Mouse (Mus musculus) testis, adult 2 months (tissue): ENCODE data around the gene Gm44790. TPM values are rescaled to one million over a fixed set of nuclear protein-coding genes. Genes with fewer than 3 reads are reported as not detected.

Source experiments
- H3K27ac ChIP-seq: fragments of 200-500 bp; 2 replicates; pipeline ENCODE4 v1.5.1; 2012; ENCODE audit warnings: low read depth, low read length; ENCODE audit not compliant: control insufficient read depth, insufficient read depth
- H3K27me3 ChIP-seq: fragments of 200-500 bp; 2 replicates; pipeline ENCODE4 v1.6.1; 2012; ENCODE audit warnings: mild to moderate bottlenecking, low read length, moderate library complexity; ENCODE audit not compliant: control insufficient read depth, insufficient read depth
- H3K36me3 ChIP-seq: fragments of 200-500 bp; 2 replicates; pipeline ENCODE4 v1.6.1; 2012; ENCODE audit warnings: mild to moderate bottlenecking, low read length; ENCODE audit not compliant: control insufficient read depth, insufficient read depth
- H3K4me1 ChIP-seq: fragments of 200-500 bp; 2 replicates; pipeline ENCODE4 v1.6.1; 2012; ENCODE audit warnings: low read length; ENCODE audit not compliant: control insufficient read depth, insufficient read depth
- H3K4me3 ChIP-seq: fragments of 200-500 bp; 2 replicates; pipeline ENCODE4 v1.5.1; 2012; ENCODE audit warnings: low read depth, mild to moderate bottlenecking, low read length, moderate library complexity, mixed read lengths; ENCODE audit not compliant: control insufficient read depth
- CTCF ChIP-seq: fragments of 200-500 bp; IDR thresholded peaks from 2 replicates; pipeline ENCODE4 v1.5.1; 2012; ENCODE audit warnings: low read depth, mild to moderate bottlenecking, inconsistent platforms, low read length, moderate library complexity; ENCODE audit not compliant: control insufficient read depth, insufficient read depth, insufficient replicate concordance
- POLR2A ChIP-seq: fragments of 200-500 bp; IDR thresholded peaks from 2 replicates; pipeline ENCODE4 v1.6.1; 2012; ENCODE audit warnings: low read depth, mild to moderate bottlenecking, inconsistent platforms, low read length, moderate library complexity; ENCODE audit not compliant: control insufficient read depth
- polyA plus RNA-seq: library from polyadenylated mRNA; depleted of rRNA; stranded (reverse); fragments of >200 nt; gene quantifications from 2 replicates; pipeline ENCODE4 v1.2.3, GENCODE M21; 2012

Gm44790 gene
- polyA plus RNA-seq, 1 experiment = 3.1 TPM

DNA sequence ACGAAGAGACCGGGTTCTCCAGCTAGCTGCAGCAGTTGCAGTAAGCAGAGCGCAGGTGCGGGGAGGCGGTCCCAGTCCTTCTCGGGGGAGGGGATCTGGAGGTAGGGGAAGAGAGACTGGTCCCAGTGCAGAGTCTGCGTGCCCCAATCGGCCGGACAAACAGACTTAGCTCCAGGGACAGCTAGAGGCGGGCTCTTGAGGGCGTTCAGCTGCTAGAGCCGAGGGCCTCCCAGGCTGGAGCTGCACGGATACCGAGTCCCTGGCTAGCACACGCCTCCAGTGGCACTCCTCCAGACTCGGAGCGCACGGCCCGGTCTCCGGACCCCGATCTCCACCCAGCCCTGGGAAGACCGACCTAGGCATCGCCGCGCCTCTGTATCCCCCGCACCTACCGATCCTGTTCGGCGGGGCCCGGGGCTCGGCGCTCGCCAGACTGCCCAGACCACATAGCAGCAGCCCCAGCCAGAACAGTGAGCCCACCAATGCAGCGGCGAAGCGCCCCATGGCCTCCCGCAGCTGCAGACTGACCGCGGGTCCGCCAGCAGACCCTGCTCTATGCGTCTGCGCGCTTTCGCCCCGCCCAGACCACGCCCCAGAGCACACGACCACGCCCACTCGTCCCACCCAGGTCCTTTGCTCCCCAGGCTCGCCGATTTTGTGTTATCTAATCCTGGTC, 29.7 kb upstream of the Gm44790 start, which contains the start of gene Pcyox1:
Gene Pcyox1, minus strand, starts transcription at position 574 of the 676 bp plus-strand sequence.
- Histone ChIP-seq H3K27me3 (no peaks in the 10 kb centered on the region), H3K36me3 (no peaks in the 10 kb centered on the region), H3K4me1 (peaks cover 5% of the 10 kb centered on the region), H3K4me3 (peak within 1 kb of the TSS; percentile 88), H3K27ac (peak within 1 kb of the TSS; percentile 28; the same call in 1 of the 2 replicates)
- TF ChIP-seq CTCF (no peak), POLR2A (peak; percentile 76)

DNA sequence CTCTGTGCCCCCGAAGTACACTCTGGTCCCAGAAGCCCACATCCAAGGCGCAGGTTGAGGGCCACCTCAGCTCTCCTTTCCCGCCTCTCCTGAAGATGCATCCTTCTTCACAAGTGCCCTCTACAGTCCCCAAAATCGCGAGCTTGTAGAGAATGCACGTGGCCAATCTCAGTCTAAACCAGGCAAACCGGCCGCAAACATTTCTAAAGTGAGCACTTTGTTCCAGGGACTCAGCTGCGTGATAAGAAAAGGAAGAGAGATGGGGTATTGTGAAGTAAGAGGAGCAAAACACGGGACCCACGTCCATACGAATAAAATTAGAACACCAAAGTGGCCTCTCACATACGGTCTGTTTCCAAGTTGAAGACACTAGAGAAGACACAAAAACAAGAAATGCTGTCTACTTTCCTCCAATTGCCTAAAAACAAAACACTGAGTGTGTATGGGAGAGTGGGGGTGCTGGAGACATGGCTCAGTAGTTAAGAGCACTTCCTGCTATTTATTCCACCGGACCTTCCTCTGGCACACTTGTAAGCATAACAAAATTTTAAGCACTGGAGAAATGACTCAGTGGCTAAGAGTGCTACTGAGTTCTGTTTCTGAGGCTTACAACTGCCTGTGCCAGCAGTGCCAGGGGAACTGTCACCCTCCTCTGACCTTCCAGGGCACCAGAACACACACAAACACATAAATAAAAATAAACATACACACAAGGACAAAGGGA, 29.0 kb upstream of the Gm44790 start:
- peaks cover 5% of the 10 kb centered on the region for H3K4me1 ChIP-seq
- H3K4me3 ChIP-seq = peak overlapping the region; percentile 88
- H3K27me3 ChIP-seq = no peaks in the 10 kb centered on the region
- TF ChIP-seq POLR2A = no peak
- no peak for TF ChIP-seq CTCF
- H3K27ac ChIP-seq = peak overlapping the region; percentile 28; the same call in 1 of the 2 replicates
- H3K36me3 ChIP-seq = no peaks in the 10 kb centered on the region

DNA sequence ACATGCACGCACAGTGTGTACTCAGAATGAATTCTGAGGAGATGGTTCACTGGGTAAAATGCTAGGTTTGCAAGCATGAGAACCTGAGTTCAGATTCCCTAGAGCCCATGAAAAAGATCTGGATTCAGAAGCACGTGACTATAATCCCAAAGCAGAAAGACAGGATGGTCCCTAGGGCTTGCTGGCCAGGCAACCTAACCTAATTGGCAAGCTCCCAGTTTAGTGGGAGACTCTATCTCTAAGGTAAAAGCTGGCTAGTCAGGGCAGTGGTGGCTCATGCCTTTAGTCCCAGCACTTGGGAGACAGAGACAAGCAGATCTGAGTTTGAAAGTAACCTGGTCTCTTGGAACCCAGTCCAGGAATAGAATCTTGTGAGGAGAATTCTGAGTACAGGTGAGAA, 27.5 kb upstream of the Gm44790 start:
- Histone ChIP-seq H3K36me3 (no peaks in the 10 kb centered on the region), H3K27me3 (no peaks in the 10 kb centered on the region), H3K4me3 (no peak overlapping the region), H3K4me1 (peaks cover 5% of the 10 kb centered on the region), H3K27ac (no peak overlapping the region)
- no peak for TF ChIP-seq POLR2A
- TF ChIP-seq CTCF = no peak

DNA sequence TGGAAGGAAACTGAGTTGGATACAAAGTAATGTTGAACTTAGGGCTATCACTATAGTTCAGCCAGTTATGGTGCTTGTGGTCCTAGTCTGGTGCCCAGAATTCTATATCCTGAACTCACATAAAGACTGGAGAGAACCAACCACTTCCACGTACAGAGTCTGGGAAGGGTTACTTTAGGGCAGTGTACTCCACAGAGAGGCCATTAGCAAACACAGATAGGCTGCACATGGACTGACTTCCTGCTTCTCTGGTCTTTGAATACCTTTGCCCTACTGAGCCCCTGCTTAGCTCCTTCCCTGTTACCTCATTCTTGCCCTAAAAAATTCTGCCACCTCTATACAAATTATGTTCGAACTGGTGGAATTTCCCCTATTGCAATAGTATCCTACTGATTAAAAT, 26.5 kb upstream of the Gm44790 start:
- peaks cover 5% of the 10 kb centered on the region for H3K4me1 ChIP-seq
- H3K36me3 ChIP-seq = no peaks in the 10 kb centered on the region
- H3K27ac ChIP-seq = no peak overlapping the region
- no peak overlapping the region for H3K4me3 ChIP-seq
- TF ChIP-seq CTCF (no peak), POLR2A (no peak)
- no peaks in the 10 kb centered on the region for H3K27me3 ChIP-seq

DNA sequence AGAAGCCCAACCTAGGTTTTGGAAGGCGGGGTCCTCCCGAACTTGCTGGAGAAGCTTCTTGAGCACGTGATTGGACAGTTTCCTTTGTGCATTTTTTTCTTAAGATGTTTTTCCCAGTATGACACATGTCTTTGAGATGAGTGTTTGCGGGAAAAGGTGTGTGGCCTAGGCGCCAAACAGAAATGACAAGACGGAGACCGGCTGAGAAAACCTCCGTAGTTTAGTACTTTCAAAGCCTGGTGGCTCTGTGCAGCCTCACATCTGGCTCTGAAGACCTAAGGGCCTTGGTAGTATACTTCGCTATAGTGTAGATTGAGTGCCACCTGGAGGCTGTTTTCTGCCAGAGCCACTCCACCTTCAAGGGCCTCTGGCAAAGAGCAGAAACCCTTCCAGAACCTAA, 25.5 kb upstream of the Gm44790 start:
- no peak overlapping the region for H3K27ac ChIP-seq
- TF ChIP-seq CTCF = peak; percentile 41; the same call in 1 of the 2 replicates
- TF ChIP-seq POLR2A = no peak
- no peaks in the 10 kb centered on the region for H3K27me3 ChIP-seq
- no peak overlapping the region for H3K4me3 ChIP-seq
- H3K36me3 ChIP-seq = no peaks in the 10 kb centered on the region
- H3K4me1 ChIP-seq = peaks cover 2% of the 10 kb centered on the region

GRCm38 (mm10) chr6:86402681-86403607, 23.5 kb upstream of the Gm44790 start:
- H3K4me3 ChIP-seq = no peak overlapping the region
- TF ChIP-seq POLR2A = no peak
- TF ChIP-seq CTCF = no peak
- H3K36me3 ChIP-seq = 0 out of 2 replicates have a peak, but pooled peaks cover 1% of the 10 kb centered on the region
- no peaks in the 10 kb centered on the region for H3K27me3 ChIP-seq
- no peaks in the 10 kb centered on the region; the same call in 1 of the 2 replicates for H3K4me1 ChIP-seq
- no peak overlapping the region for H3K27ac ChIP-seq
